Mouse (Mus musculus): ENCODE results near the gene Rabggta.

DNA sequence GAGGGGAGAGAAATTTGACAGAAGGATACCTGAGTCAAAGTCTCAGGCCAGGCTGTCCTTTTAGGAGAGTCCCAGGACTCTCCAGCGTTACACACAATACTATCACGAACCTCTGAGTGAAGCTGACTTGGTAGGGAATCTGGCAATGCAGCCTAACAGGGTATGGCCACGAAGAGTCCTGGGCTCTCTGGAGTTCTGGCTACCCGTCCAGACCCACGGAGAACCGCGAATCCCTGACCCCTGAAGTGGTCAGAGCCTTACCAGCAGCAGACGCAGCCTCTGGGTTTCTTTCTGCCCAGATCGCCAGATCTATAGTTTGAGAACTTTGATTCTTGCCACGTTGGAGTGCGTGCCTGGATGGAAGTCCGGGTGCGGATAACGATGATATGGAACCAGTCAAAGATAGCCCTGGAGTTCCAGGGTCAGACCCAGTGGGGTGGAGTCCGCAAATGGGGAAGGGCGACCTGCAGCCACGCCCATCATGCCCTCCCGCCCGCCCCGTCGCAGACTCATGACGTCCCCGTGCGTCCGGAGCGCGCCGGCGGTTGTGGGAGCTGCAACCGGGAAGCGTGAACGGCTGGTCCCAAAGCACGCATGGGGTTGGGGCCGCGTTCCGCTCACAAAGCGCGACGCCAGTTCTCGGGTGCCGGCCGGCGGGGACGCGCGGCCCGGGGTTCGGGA is 23.3 kb upstream of the Rabggta start, which contains the start of the genes Dhrs1 and Nop9:
- TF ChIP-seq POLR2A (IDR thresholded peaks at IDR 0.05; ENCODE audit: insufficient read depth, low read depth, low read length) = peak; percentile 81
- 0 out of 2 replicates have a peak, but pooled peaks have one; percentile 18 for TF ChIP-seq EP300 (IDR thresholded peaks at IDR 0.05; ENCODE audit: insufficient read depth, low read depth, low read length)
- TF ChIP-seq CTCF (IDR thresholded peaks at IDR 0.05) = peak; percentile 31
